Mouse (Mus musculus) liver, embryonic 14.5 days (tissue): ENCODE results near the gene Map4k2. TPM values are rescaled to one million over a fixed set of nuclear protein-coding genes. Genes with fewer than 3 reads are reported as not detected.

Experiments
- ATAC-seq: fragments of 200-750 bp; cut with Nextera tagmentation; 2 replicates; pipeline ENCODE4 v1.8.0; 2017; ENCODE audit warnings: moderate number of reproducible peaks, mild to moderate bottlenecking, moderate library complexity; ENCODE audit not compliant: insufficient read depth
- DNase-seq, 3 experiments: peaks; one replicate each; pipeline ENCODE4 v3.0.0-alpha.2; 2012 to 2013; ENCODE audit warnings: low read depth in 3 of 3, low spot score in 3 of 3
- H3K27ac ChIP-seq: fragments of 300-500 bp; sonication (generic); 2 replicates; pipeline ENCODE4 v1.5.1; 2014; ENCODE audit warnings: moderate library complexity, mild to moderate bottlenecking, control low read depth, inconsistent platforms
- H3K27me3 ChIP-seq: fragments of 300-500 bp; sonication (generic); 2 replicates; pipeline ENCODE4 v1.6.1; 2014; ENCODE audit warnings: mild to moderate bottlenecking, low read length, moderate library complexity; ENCODE audit not compliant: control insufficient read depth, insufficient read depth
- H3K36me3 ChIP-seq: fragments of 300-500 bp; sonication (generic); replicated peaks from 2 replicates; pipeline ENCODE4 v1.6.1; 2014; ENCODE audit warnings: low read depth; ENCODE audit not compliant: control insufficient read depth, insufficient read depth
- H3K4me1 ChIP-seq, 2 experiments: fragments of 200-500 bp in 1 of 2; fragments of 300-500 bp in 1 of 2; sonication (generic) in 1 of 2; replicated peaks; 2 replicates each; pipeline ENCODE4 v1.6.1; 2012 to 2014; ENCODE audit warnings: antibody characterized with exemption in 1 of 2, inconsistent platforms in 1 of 2, low read length in 1 of 2; ENCODE audit not compliant: control insufficient read depth in 2 of 2, insufficient read depth in 2 of 2
- H3K4me2 ChIP-seq: fragments of 300-500 bp; sonication (generic); 2 replicates; pipeline ENCODE4 v1.6.1; 2014; ENCODE audit warnings: low read depth, mild to moderate bottlenecking, control low read depth, moderate library complexity
- H3K4me3 ChIP-seq, 2 experiments: fragments of 200-500 bp in 1 of 2; fragments of 300-500 bp in 1 of 2; sonication (generic) in 1 of 2; 2 replicates each; pipeline ENCODE4 v1.5.1; 2012 to 2014; ENCODE audit warnings: low read depth in 2 of 2, low read length in 2 of 2, mild to moderate bottlenecking in 2 of 2, control low read depth in 1 of 2, inconsistent platforms in 1 of 2, moderate library complexity in 1 of 2; ENCODE audit not compliant: insufficient read depth in 1 of 2
- H3K9ac ChIP-seq: fragments of 300-500 bp; sonication (generic); replicated peaks from 2 replicates; pipeline ENCODE4 v1.6.1; 2014; ENCODE audit warnings: mild to moderate bottlenecking, control low read depth, moderate library complexity
- H3K9me3 ChIP-seq: fragments of 300-500 bp; sonication (generic); 2 replicates; pipeline ENCODE4 v1.6.1; 2016; ENCODE audit warnings: low read length, mixed read lengths; ENCODE audit not compliant: control insufficient read depth
- CTCF ChIP-seq: IDR thresholded peaks from 2 replicates; pipeline ENCODE4 v1.5.1; 2016; ENCODE audit warnings: antibody characterized with exemption, low read depth, control low read depth
- EP300 ChIP-seq: IDR thresholded peaks from 2 replicates; pipeline ENCODE4 v1.6.1; 2016; ENCODE audit warnings: antibody characterized with exemption, low read depth
- WGBS: fragments of 180-500 bp; shearing (Covaris S2); extraction: QIAGEN DNeasy Blood & Tissue Kit; methylation state at CpG from one replicate; pipeline ENCODE4 v1.1.7; 2014; ENCODE audit not compliant: insufficient replicate concordance; 5-methylcytosine and 5-hydroxymethylcytosine counted together
- polyA plus RNA-seq, 2 experiments: library from polyadenylated mRNA; depleted of rRNA in 1 of 2; stranded (reverse) in 1 of 2; unstranded in 1 of 2; fragments of >200 nt; fragmentation: Nextera tagmentation in 1 of 2; extraction: Ambion mirVana in 1 of 2; gene quantifications; 2 replicates each; pipeline versions ENCODE4 v1.2.1 to v1.2.3; 2012 to 2014

Gene Map4k2
- polyA plus RNA-seq (2012; rRNA removed) (15.9 and 17.6 TPM in 2 replicates), polyA plus RNA-seq (2014; fragmentation: Nextera tagmentation; extraction: Ambion mirVana) (3.0 and 3.7 TPM in 2 replicates)

- WGBS, result 2% methylated on average over 72 of the region's 72 CpGs
- ATAC-seq (peak; percentile 89), DNase-seq (peak; percentile 76 to 81 (median 79))
- Histone ChIP-seq H3K27me3 (no peaks in the 10 kb centered on the region), H3K4me3 (peak within 1 kb of the TSS; percentile 67 to 92), H3K4me1 (peaks cover 13 to 29% of the 10 kb centered on the region in 2 experiments), H3K4me2 (peak within 1 kb of the TSS; percentile 77), H3K27ac (peak within 1 kb of the TSS; percentile 63), H3K9ac (peak within 1 kb of the TSS; percentile 82), H3K36me3 (peaks cover 6% of the 10 kb centered on the region), H3K9me3 (no peaks in the 10 kb centered on the region)
- TF ChIP-seq CTCF (peak; percentile 59), EP300 (no peak)
Measured at GRCm38 (mm10) chr19:6340524-6341452, at the start of gene Map4k2. Gene Map4k2, plus strand, starts transcription at chr19:6341135.

GRCm38 (mm10) chr19:6292262-6292661, 48.7 kb upstream of the Map4k2 start:
- WGBS, result 84% methylated on average over 5 of the region's 5 CpGs
- Histone ChIP-seq H3K27me3 (no peaks in the 10 kb centered on the region), H3K4me2 (no peak overlapping the region), H3K9ac (no peak overlapping the region), H3K4me3 (no peak overlapping the region), H3K36me3 (peaks cover 47% of the 10 kb centered on the region), H3K9me3 (no peaks in the 10 kb centered on the region), H3K4me1 (peaks cover 46 to 56% of the 10 kb centered on the region in 2 experiments), H3K27ac (peak overlapping the region; percentile 25)
- no peak for DNase-seq
- no peak; the same call in 1 of the 2 replicates for TF ChIP-seq CTCF
- ATAC-seq, result no peak

GRCm38 (mm10) chr19:6294301-6294700, 46.6 kb upstream of the Map4k2 start:
- H3K4me2 ChIP-seq, result no peak overlapping the region
- H3K27me3 ChIP-seq, result no peaks in the 10 kb centered on the region
- no peak overlapping the region for H3K4me3 ChIP-seq
- ATAC-seq (no peak), DNase-seq (no peak)
- H3K36me3 ChIP-seq, result peaks cover 52% of the 10 kb centered on the region
- TF ChIP-seq EP300, result no peak
- no peak for TF ChIP-seq CTCF
- 86% methylated on average over 17 of the region's 17 CpGs for WGBS
- H3K9me3 ChIP-seq, result no peaks in the 10 kb centered on the region
- no peak overlapping the region for H3K9ac ChIP-seq
- H3K4me1 ChIP-seq, result peaks cover 54 to 61% of the 10 kb centered on the region in 2 experiments
- no peak overlapping the region for H3K27ac ChIP-seq

- H3K4me3 ChIP-seq, result no peak overlapping the region
- H3K9me3 ChIP-seq, result no peaks in the 10 kb centered on the region
- H3K27ac ChIP-seq, result peak overlapping the region; percentile 79
- TF ChIP-seq EP300 (0 out of 2 replicates have a peak, but pooled peaks have one; percentile 17), CTCF (no peak)
- no peaks in the 10 kb centered on the region for H3K27me3 ChIP-seq
- DNase-seq (peak in 2 of 3 experiments; percentile 64 to 66), ATAC-seq (peak; percentile 49)
- 59% methylated on average over 5 of the region's 5 CpGs for WGBS
- H3K9ac ChIP-seq, result peak overlapping the region; percentile 48
- H3K36me3 ChIP-seq, result peaks cover 55% of the 10 kb centered on the region
- H3K4me2 ChIP-seq, result peak overlapping the region; percentile 55
- H3K4me1 ChIP-seq, result peaks cover 59 to 63% of the 10 kb centered on the region in 2 experiments
Measured at GRCm38 (mm10) chr19:6296551-6297210, 44.3 kb upstream of the Map4k2 start.
